Mouse (Mus musculus) gastrocnemius, adult 2 months (tissue): ENCODE data around the gene Ntn3. TPM values are rescaled to one million over a fixed set of nuclear protein-coding genes. Genes with fewer than 3 reads are reported as not detected.

Source experiments
- DNase-seq: peaks from one replicate; pipeline ENCODE4 v3.0.0; 2022
- H3K27ac ChIP-seq: fragments of 200-600 bp; 2 replicates; pipeline ENCODE4 v1.8.1; 2022; ENCODE audit warnings: mild to moderate bottlenecking
- H3K4me3 ChIP-seq: fragments of 200-600 bp; 2 replicates; pipeline ENCODE4 v1.8.1; 2022; ENCODE audit warnings: mild to moderate bottlenecking, moderate library complexity
- CTCF ChIP-seq: fragments of 200-600 bp; IDR thresholded peaks from 2 replicates; pipeline ENCODE4 v1.8.1; 2022; ENCODE audit warnings: antibody characterized with exemption, mild to moderate bottlenecking, moderate library complexity
- intact Hi-C: fragments of 180-260 bp; cut with DNase I; formaldehyde crosslinking; loops from one replicate; pipeline ENCODE4 v1.15.1; 2025
- total RNA-seq, 2 experiments: library from RNA; stranded (reverse); gene quantifications; 2 replicates each; pipeline ENCODE4 v1.2.3; 2021

The Ntn3 gene
- total RNA-seq, 2 experiments from 2014 or later: 0.31 to 0.39 TPM

GRCm38 (mm10) chr17:24197032-24197824, 12.1 kb downstream of the Ntn3 start:
- no peak overlapping the region for H3K4me3 ChIP-seq
- TF ChIP-seq CTCF: no peak
- H3K27ac ChIP-seq: no peak overlapping the region
- intact Hi-C loops: no loop called here
- DNase-seq: no peak

- intact Hi-C loops: no loop called here
- no peak overlapping the region for H3K27ac ChIP-seq
These were observed 14.0 kb downstream of the Ntn3 start for GRCm38 (mm10) chr17:24195349-24195748.

GRCm38 (mm10) chr17:24193769-24194168, 15.6 kb downstream of the Ntn3 start:
- intact Hi-C loops: no loop called here
- Histone ChIP-seq H3K27ac (peak overlapping the region; percentile 24), H3K4me3 (no peak overlapping the region)
- DNase-seq: no peak
- TF ChIP-seq CTCF: no peak

More at GRCm38 (mm10) chr17:24195349-24195748, 14.0 kb downstream of the Ntn3 start:
- DNase-seq: no peak
- no peak overlapping the region for H3K4me3 ChIP-seq
- TF ChIP-seq CTCF: no peak

- intact Hi-C loops: no loop called here
- DNase-seq: no peak
- no peak for TF ChIP-seq CTCF
- Histone ChIP-seq H3K27ac (peak overlapping the region; percentile 24; the same call in 1 of the 2 replicates), H3K4me3 (no peak overlapping the region)
These were observed 16.1 kb downstream of the Ntn3 start for GRCm38 (mm10) chr17:24193268-24193667.

GRCm38 (mm10) chr17:24192848-24193247, 16.5 kb downstream of the Ntn3 start:
- no peak for TF ChIP-seq CTCF
- Histone ChIP-seq H3K27ac (peak overlapping the region; percentile 80), H3K4me3 (no peak overlapping the region)
- DNase-seq: no peak
- intact Hi-C loops: no loop called here

- peak; percentile 64 for DNase-seq
- no peak for TF ChIP-seq CTCF
- peak overlapping the region; percentile 80 for H3K27ac ChIP-seq
- H3K4me3 ChIP-seq: peak overlapping the region; percentile 14; the same call in 1 of the 2 replicates
- intact Hi-C loops: no loop called here
These were observed 17.9 kb downstream of the Ntn3 start for GRCm38 (mm10) chr17:24191481-24191880.

GRCm38 (mm10) chr17:24190934-24191333, 18.4 kb downstream of the Ntn3 start:
- no peak for DNase-seq
- H3K27ac ChIP-seq: no peak overlapping the region; the same call in 1 of the 2 replicates
- no peak for TF ChIP-seq CTCF
- intact Hi-C loops: no loop called here
- no peak overlapping the region for H3K4me3 ChIP-seq

GRCm38 (mm10) chr17:24174259-24174658, 35.1 kb downstream of the Ntn3 start:
- intact Hi-C loops: loop anchor here (5.0 kb wide), 2 partner anchors 48 to 218 kb away; partner anchors contain the start of gene Tedc2

GRCm38 (mm10) chr17:24173423-24173822, 35.9 kb downstream of the Ntn3 start:
- intact Hi-C loops: loop anchor here (1.0 to 5.0 kb wide), 4 partner anchors 49 to 219 kb away; partner anchors contain the start of gene Tedc2
- DNase-seq: peak; percentile 68
- TF ChIP-seq CTCF: peak; percentile 97

More at GRCm38 (mm10) chr17:24174259-24174658, 35.1 kb downstream of the Ntn3 start:
- DNase-seq: no peak
- Histone ChIP-seq H3K27ac (no peak overlapping the region), H3K4me3 (no peak overlapping the region)
- no peak for TF ChIP-seq CTCF

GRCm38 (mm10) chr17:24171738-24172137, 37.6 kb downstream of the Ntn3 start:
- intact Hi-C loops: loop anchor here (2.0 to 5.0 kb wide), 4 partner anchors 51 to 221 kb away; partner anchors contain the start of gene Tedc2
- H3K27ac ChIP-seq: no peak overlapping the region; the same call in 1 of the 2 replicates
- H3K4me3 ChIP-seq: no peak overlapping the region
- peak; percentile 14 for DNase-seq
- TF ChIP-seq CTCF: no peak

More at GRCm38 (mm10) chr17:24173423-24173822, 35.9 kb downstream of the Ntn3 start:
- Histone ChIP-seq H3K4me3 (no peak overlapping the region), H3K27ac (no peak overlapping the region)

GRCm38 (mm10) chr17:24170729-24171128, 38.6 kb downstream of the Ntn3 start:
- no peak overlapping the region for H3K4me3 ChIP-seq
- H3K27ac ChIP-seq: peak overlapping the region; percentile 100; the same call in 1 of the 2 replicates
- DNase-seq: peak; percentile 15
- no peak for TF ChIP-seq CTCF
- intact Hi-C loops: loop anchor here (2.0 to 5.0 kb wide), 3 partner anchors 52 to 222 kb away; partner anchors contain the start of gene Tedc2

- TF ChIP-seq CTCF: no peak
- Histone ChIP-seq H3K27ac (peak overlapping the region; percentile 100), H3K4me3 (peak overlapping the region; percentile 89)
- intact Hi-C loops: loop anchor here (2.0 to 5.0 kb wide), 3 partner anchors 52 to 222 kb away; partner anchors contain the start of gene Tedc2
- DNase-seq: no peak
These were observed 39.2 kb downstream of the Ntn3 start for GRCm38 (mm10) chr17:24170125-24170524.
